7 mouse cellular contexts compared by ENCODE assay signal in genomic region chr19:57197043-57197817, GRCm38 (mm10).
DNase-seq lines count a peak whose midpoint lies in the region; ATAC-seq and TF ChIP-seq lines count a peak whose summit lies in the region.

No protein-coding gene starts in this region.

- no peaks in the 10 kb centered on the region for H3K36me3 ChIP-seq in hindbrain, embryonic 13.5 days
- no peaks in the 10 kb centered on the region for H3K36me3 ChIP-seq in small intestine, adult 2 months (ENCODE audit: control insufficient read depth, insufficient read depth, low read length)

- DNase-seq in WW6 (ENCODE audit: low read depth, low spot score): peak; percentile 16
- DNase-seq in cerebellum, adult 8-10 months: peak; percentile 71
- DNase-seq in frontal cortex, postnatal 36 days (ENCODE audit: low spot score in 2 of 2): peak; percentile 49 to 58
- peak; percentile 42 to 48 for DNase-seq in left cerebral cortex, postnatal 14 days (ENCODE audit: low spot score in 2 of 2)

- peak overlapping the region; percentile 80 for H3K4me2 ChIP-seq in hindbrain, embryonic 13.5 days

- 2% methylated on average over 37 of the region's 37 CpGs for WGBS in hindbrain, embryonic 13.5 days
- WGBS in small intestine, adult 2 months: 3% methylated on average over 35 of the region's 37 CpGs

- 0 out of 2 replicates have a peak, but pooled peaks have one; percentile 45 for ATAC-seq in hindbrain, embryonic 13.5 days (ENCODE audit: low FRiP score)
- ATAC-seq in megakaryocyte-erythroid progenitor cell, adult 5-6 weeks (replicated peaks; ENCODE audit: low FRiP score, low TSS enrichment, poor library complexity, severe bottlenecking): peak; percentile 58; the same call in 1 of the 2 replicates

- no peaks in the 10 kb centered on the region for H3K9me3 ChIP-seq in hindbrain, embryonic 13.5 days

- H3K4me3 ChIP-seq in hindbrain, embryonic 13.5 days: peak overlapping the region; percentile 49
- H3K4me3 ChIP-seq in small intestine, adult 2 months (ENCODE audit: low read depth, low read length): peak overlapping the region; percentile 59

- TF ChIP-seq POLR2A in small intestine, adult 2 months (IDR thresholded peaks at IDR 0.05; ENCODE audit: low read depth, low read length): peak; percentile 32

- no peak for TF ChIP-seq CTCF in small intestine, adult 2 months (IDR thresholded peaks at IDR 0.05; ENCODE audit: extremely low read depth, insufficient read length, insufficient replicate concordance, low read depth, low read length)

- peaks cover 14% of the 10 kb centered on the region for H3K27me3 ChIP-seq in hindbrain, embryonic 13.5 days
- H3K27me3 ChIP-seq in small intestine, adult 2 months (ENCODE audit: control insufficient read depth, insufficient read depth, low read length): no peaks in the 10 kb centered on the region

- intact Hi-C loops in left cerebral cortex, postnatal 14 days (cut with DNase I): loop anchor here (5.0 kb wide), 1 partner anchor 40 kb away; no protein-coding TSS in a partner anchor

- peak overlapping the region; percentile 76 for H3K27ac ChIP-seq in hindbrain, embryonic 13.5 days
- H3K27ac ChIP-seq in small intestine, adult 2 months (ENCODE audit: insufficient read depth, low read depth, low read length): peak overlapping the region; percentile 31

- H3K9ac ChIP-seq in hindbrain, embryonic 13.5 days: peak overlapping the region; percentile 72

- H3K4me1 ChIP-seq in hindbrain, embryonic 13.5 days (replicated peaks): peaks cover 49% of the 10 kb centered on the region
- H3K4me1 ChIP-seq in small intestine, adult 2 months (ENCODE audit: control insufficient read depth, insufficient read depth, insufficient read length, low read length): peaks cover 8% of the 10 kb centered on the region

Comparison
In these comparisons a context has a peak if more than half of its experiments do, and no peak if none do; other contexts are left out.
1. Peak in every context shown above with its lines: DNase-seq, ATAC-seq, H3K4me3 ChIP-seq and H3K27ac ChIP-seq.
2. DNase-seq: peak in every context shown above with its lines; median percentile 71 in cerebellum, adult 8-10 months; 54 in frontal cortex, postnatal 36 days; 45 in left cerebral cortex, postnatal 14 days; 16 in WW6.